Mouse (Mus musculus): ENCODE results near the gene Unc5cl.

DNA sequence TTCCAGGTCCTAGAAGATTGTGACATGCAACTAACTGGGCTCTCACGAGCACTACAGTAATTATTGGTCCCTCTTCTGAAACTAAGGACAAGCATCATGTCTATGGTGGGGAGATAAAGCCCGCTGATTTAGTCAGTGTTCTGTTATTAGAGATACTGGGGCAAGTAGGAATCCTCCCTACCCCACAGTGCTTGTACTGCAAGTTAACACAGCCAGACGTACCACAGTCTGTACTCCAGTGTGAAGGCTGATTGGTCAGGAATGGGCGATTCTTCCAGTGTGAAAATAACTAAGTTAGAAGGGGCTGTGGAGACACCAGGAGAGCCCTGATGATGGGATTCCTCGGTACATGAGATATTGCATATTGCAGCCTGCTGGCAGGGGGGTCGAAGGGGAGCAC is 37.2 kb upstream of the Unc5cl start:
- TF ChIP-seq CTCF (conservative IDR thresholded peaks at IDR 0.05; ENCODE audit: insufficient read depth, insufficient read length, low read depth, low read length), result no peak
- no peak for TF ChIP-seq POLR2A (IDR thresholded peaks at IDR 0.05; ENCODE audit: low read depth, low read length)

Data from kidney, adult 2 months (tissue).